Mouse (Mus musculus): ENCODE measurements around the gene Cdc34b.

GRCm38 (mm10) chr11:94774887-94775497 lies 33.4 kb downstream of the Cdc34b start:
- TF ChIP-seq CTCF (IDR thresholded peaks at IDR 0.05; ENCODE audit: control insufficient read depth, insufficient read depth, low read length) (no peak), POLR2A (IDR thresholded peaks at IDR 0.05; ENCODE audit: borderline replicate concordance, control insufficient read depth, low read depth, low read length) (no peak)

All from bone marrow, adult 2 months (tissue).